Mouse (Mus musculus) stomach, embryonic 14.5 days (tissue): ENCODE data around the gene Hpn. TPM values are rescaled to one million over a fixed set of nuclear protein-coding genes. Genes with fewer than 3 reads are reported as not detected.

ENCODE experiments used
- ATAC-seq: fragments of 200-750 bp; cut with Nextera tagmentation; 2 replicates; pipeline ENCODE4 v1.8.0; 2017; ENCODE audit warnings: low read depth, moderate TSS enrichment; ENCODE audit not compliant: insufficient number of reproducible peaks, insufficient read depth, low FRiP score
- H3K27ac ChIP-seq: fragments of 300-500 bp; sonication (generic); 2 replicates; pipeline ENCODE4 v1.5.1; 2014; ENCODE audit warnings: mild to moderate bottlenecking, low read length, moderate library complexity, mixed read lengths
- H3K27me3 ChIP-seq: fragments of 300-500 bp; sonication (generic); 2 replicates; pipeline ENCODE4 v1.6.1; 2014; ENCODE audit warnings: low read length, control low read depth, mixed read lengths; ENCODE audit not compliant: control insufficient read depth, insufficient read depth
- H3K36me3 ChIP-seq: fragments of 300-500 bp; sonication (generic); 2 replicates; pipeline ENCODE4 v1.6.1; 2014; ENCODE audit warnings: mild to moderate bottlenecking, control low read depth, low read length, moderate library complexity, mixed read lengths; ENCODE audit not compliant: control insufficient read depth, insufficient read depth
- H3K4me1 ChIP-seq: fragments of 300-500 bp; sonication (generic); 2 replicates; pipeline ENCODE4 v1.6.1; 2014; ENCODE audit warnings: low read length, control low read depth, mixed read lengths; ENCODE audit not compliant: control insufficient read depth, insufficient read depth
- H3K4me2 ChIP-seq: fragments of 300-500 bp; sonication (generic); replicated peaks from 2 replicates; pipeline ENCODE4 v1.6.1; 2014; ENCODE audit warnings: low read depth, low read length, control low read depth
- H3K4me3 ChIP-seq: fragments of 300-500 bp; sonication (generic); 2 replicates; pipeline ENCODE4 v1.5.1; 2014; ENCODE audit warnings: low read depth, low read length, control low read depth
- H3K9ac ChIP-seq: fragments of 300-500 bp; sonication (generic); replicated peaks from 2 replicates; pipeline ENCODE4 v1.6.1; 2014; ENCODE audit warnings: low read depth, mild to moderate bottlenecking, control low read depth, low read length, moderate library complexity, mixed read lengths
- H3K9me3 ChIP-seq: fragments of 300-500 bp; sonication (generic); 2 replicates; pipeline ENCODE4 v1.6.1; 2016; ENCODE audit warnings: low read depth, low read length, control low read depth; ENCODE audit not compliant: control insufficient read depth
- WGBS: fragments of 180-500 bp; shearing (Covaris S2); extraction: QIAGEN DNeasy Blood & Tissue Kit; methylation state at CpG from one replicate; pipeline ENCODE4 v1.1.7; 2014; 5-methylcytosine and 5-hydroxymethylcytosine counted together
- polyA plus RNA-seq: library from polyadenylated mRNA; unstranded; fragments of >200 nt; fragmentation: Nextera tagmentation; extraction: Ambion mirVana; gene quantifications from 2 replicates; pipeline ENCODE4 v1.2.1, GENCODE M21; 2014

Gene Hpn
- polyA plus RNA-seq, 1 experiment from 2014 or later = 23.0 TPM

DNA sequence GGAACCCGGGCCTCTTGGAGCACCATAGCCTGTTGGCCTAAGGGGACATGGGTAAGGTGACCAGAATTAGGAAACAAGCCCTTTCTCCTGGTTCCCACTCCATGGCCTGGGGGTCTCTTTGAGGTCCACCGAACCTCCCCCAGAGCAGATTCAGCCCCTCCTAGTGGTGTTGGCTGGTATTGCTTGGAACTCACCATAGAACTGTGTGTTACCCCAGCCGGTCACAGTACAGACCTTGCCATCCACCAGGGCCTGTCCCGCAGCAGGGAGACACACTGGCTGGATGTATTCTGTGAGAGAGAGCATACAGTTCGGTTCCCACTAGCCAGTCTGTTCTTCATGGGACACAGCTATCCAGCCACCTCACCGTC, 15.5 kb downstream of the Hpn start:
- H3K9me3 ChIP-seq = no peaks in the 10 kb centered on the region
- H3K4me2 ChIP-seq = no peak overlapping the region
- no peak overlapping the region for H3K9ac ChIP-seq
- H3K4me3 ChIP-seq = no peak overlapping the region
- H3K27ac ChIP-seq = no peak overlapping the region
- no peaks in the 10 kb centered on the region for H3K4me1 ChIP-seq
- no peak for ATAC-seq
- no peaks in the 10 kb centered on the region for H3K36me3 ChIP-seq
- 87% methylated on average over 6 of the region's 6 CpGs for WGBS
- no peaks in the 10 kb centered on the region for H3K27me3 ChIP-seq

DNA sequence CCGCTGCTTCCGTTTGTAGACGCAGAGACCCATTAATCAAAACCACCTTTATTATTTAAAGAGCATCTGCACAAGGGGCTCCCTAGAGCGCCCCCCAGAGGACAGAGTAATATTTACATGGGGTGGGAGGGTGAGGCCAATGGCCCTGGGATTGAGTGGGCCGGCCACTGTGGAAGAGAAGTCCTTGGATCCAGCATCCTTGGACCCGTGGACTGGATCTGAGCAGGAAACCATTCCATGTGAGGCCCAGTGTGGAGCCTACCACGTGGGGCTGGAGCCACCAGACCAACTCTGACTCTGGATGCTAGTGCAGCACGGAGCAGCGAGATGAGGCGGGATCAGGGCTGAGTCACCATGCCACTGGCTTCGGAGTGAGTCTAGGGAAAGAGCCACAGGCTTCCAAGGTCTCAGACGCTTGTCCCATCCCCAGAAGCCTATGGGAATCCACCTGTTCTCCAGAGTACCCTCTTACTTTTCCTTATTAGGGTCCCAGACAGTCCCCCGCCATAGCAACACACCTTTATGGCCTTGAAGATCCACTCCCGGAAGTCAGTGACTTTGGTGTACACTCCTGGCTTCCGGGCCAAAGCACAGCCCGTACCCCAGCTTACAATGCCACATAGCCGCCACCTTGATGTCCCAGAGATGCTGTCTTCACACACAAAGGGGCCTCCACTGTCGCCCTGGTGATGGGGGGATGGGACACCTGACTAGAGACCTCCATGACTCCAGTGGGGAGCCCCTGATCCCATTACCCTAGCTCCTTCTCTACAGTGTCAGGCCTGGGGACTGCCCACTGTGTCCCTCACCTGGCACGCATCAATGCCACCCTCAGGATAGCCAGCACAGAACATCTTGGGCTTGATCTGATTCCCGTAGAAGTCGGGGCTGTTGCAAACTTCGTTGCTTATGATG, 16.1 kb downstream of the Hpn start:
- no peak for ATAC-seq
- Histone ChIP-seq H3K9ac (no peak overlapping the region), H3K4me2 (no peak overlapping the region), H3K36me3 (no peaks in the 10 kb centered on the region), H3K9me3 (no peaks in the 10 kb centered on the region), H3K4me1 (no peaks in the 10 kb centered on the region), H3K27me3 (no peaks in the 10 kb centered on the region), H3K4me3 (no peak overlapping the region), H3K27ac (no peak overlapping the region)
- 72% methylated on average over 22 of the region's 22 CpGs for WGBS

DNA sequence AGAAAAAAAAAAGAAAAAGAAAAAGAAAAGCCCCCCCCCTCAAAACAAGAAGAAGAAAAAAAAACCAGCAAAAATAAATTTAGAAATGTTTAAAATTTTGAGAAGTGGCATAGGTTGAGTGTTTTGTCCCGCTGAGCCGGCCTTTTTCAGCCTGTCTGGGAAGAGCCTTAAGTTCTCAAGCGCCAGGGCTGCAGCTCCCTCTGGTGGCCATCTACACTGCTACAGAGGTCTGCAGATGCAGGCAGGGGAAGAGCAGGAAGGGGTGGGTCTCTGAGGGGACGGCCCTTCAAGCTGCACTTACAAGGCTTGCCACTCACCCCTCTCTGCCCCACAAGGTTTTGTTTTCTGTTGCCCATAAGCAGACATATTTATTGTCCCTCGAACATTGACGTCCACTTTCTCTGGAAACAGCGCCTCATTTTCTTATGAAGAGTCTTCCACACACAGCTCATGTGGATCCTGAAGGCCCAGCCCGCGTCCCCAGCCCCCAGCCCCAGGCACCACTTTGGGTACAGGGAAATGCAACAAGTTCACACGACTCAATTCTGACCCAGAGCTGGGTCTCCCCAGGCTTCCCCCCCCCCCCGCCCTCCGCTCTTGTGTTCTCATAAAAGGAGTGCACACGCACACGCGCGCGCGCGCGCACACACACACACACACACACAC, 17.4 kb downstream of the Hpn start:
- Histone ChIP-seq H3K9ac (no peak overlapping the region), H3K4me3 (no peak overlapping the region)

DNA sequence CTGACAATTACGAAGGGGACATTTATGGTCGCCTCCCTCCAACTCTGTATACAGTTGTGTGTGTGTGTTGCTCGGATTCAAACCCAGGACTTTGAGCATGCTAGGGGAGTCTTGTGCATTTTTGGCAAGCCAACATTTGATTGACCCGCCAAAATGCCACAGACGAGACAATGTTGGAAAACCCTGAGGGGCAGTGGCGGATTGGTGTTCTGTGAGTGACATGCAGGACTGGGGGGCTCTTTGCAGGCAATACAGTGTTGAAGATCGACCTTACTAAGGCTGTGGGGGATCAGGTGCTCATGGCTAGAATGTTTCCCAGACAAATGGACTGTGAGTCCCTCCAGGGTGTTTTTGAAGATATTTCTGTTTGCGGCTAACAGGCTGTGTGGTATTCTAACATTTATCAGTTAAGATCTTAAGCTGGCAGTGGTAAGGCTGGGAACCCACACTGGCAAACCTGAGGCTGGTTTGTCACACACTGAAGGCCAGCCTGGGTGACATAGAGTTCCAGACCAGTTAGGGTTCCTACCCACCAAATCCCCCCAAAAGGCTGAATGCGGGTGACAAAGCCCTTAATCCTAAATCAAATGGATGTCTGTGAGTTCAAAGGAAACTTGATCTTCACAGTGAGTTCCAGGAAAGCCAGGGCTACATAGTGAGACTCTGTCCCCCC, 18.1 kb downstream of the Hpn start:
- no peaks in the 10 kb centered on the region for H3K27me3 ChIP-seq
- no peaks in the 10 kb centered on the region for H3K36me3 ChIP-seq
- no peak overlapping the region for H3K9ac ChIP-seq
- H3K4me3 ChIP-seq = no peak overlapping the region
- H3K9me3 ChIP-seq = no peaks in the 10 kb centered on the region
- WGBS = 68% methylated on average over 9 of the region's 9 CpGs
- ATAC-seq = no peak
- H3K27ac ChIP-seq = no peak overlapping the region
- no peak overlapping the region for H3K4me2 ChIP-seq
- H3K4me1 ChIP-seq = no peaks in the 10 kb centered on the region

More for the DNA sequence above, 17.4 kb downstream of the Hpn start:
- Histone ChIP-seq H3K9me3 (no peaks in the 10 kb centered on the region), H3K4me1 (no peaks in the 10 kb centered on the region), H3K27ac (no peak overlapping the region), H3K36me3 (no peaks in the 10 kb centered on the region), H3K4me2 (peak overlapping the region; percentile 32), H3K27me3 (no peaks in the 10 kb centered on the region)
- WGBS = 45% methylated on average over 20 of the region's 20 CpGs
- peak; percentile 94 for ATAC-seq

DNA sequence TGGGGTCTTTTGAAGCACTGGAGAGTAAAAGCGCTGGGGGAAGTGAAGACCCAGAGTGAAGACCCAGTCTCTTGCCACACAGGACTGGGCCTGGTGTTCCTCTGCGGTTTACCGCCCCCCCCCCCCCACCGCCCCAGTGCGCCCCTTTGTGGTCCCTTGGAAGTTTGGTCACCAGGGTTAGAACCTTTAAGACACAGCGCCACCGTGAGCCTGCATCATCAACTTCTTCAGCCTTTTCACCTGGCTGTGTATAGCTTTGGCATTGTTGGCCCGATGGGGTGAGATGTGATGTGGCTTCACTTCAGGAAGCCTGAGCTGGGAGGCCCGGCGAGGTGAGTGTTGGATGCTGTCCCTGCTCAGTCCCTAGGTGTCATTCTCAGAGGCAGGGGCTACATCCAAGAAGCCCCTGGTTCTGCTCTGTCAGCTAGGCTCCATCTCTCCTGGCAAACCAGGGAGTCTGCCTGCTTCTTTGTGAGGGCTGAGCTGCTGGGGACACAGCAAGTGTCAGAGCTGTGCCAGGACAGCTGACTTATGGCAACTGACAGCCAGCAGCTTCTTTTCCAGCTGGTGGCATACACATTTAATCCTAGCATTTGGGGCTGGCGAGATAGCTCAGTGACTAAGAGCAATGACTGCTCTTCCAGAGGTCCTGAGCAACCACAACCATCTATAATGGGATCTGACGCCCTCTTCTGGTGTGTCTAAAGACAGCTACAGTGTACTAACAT, 20.2 kb downstream of the Hpn start:
- Histone ChIP-seq H3K36me3 (no peaks in the 10 kb centered on the region), H3K4me2 (no peak overlapping the region), H3K27ac (no peak overlapping the region), H3K9me3 (no peaks in the 10 kb centered on the region), H3K27me3 (no peaks in the 10 kb centered on the region), H3K4me3 (no peak overlapping the region), H3K9ac (no peak overlapping the region), H3K4me1 (no peaks in the 10 kb centered on the region)
- WGBS = 28% methylated on average over 12 of the region's 12 CpGs
- ATAC-seq = no peak

DNA sequence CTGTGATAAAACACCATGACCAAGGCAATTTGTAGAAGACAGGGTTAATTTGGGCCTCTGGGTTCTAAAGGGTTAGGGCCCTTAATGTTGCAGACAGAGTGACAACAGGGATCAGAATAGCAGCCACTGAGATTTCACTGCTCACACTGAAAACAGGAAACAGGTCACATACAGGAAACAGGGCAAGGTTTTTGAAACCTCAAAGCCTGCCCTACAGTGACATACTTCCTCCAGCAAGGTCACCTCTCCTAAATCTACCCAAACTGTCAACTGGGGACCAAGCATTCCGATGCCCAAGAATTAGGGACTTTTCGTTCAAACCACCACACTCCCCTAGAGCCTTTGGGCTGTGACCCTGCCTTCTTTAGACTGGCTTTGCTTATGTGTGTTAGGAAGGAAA, 25.4 kb downstream of the Hpn start:
- no peak for ATAC-seq

DNA sequence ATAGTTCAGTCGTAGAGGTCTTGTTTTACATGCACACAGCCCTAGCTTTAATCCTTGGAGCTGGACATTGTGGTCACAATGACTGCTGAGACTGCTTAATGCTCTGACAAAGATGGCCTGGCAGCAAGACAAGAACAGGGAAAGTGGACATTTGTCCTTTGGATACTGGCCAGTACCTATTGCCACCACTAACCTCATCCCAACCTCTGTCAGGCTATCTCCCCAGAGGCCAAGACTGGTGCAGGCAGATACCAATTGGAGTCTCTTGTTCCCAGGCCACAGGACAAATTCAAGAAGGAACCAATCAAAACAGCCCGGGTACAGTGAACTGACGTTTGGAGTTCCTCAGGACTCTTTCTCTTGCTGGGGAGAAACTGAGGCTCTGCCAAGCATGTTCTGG, 26.9 kb downstream of the Hpn start:
- Histone ChIP-seq H3K27ac (no peak overlapping the region), H3K4me3 (no peak overlapping the region), H3K9ac (no peak overlapping the region), H3K4me1 (peaks cover 12% of the 10 kb centered on the region; the same call in 1 of the 2 replicates), H3K4me2 (no peak overlapping the region), H3K36me3 (no peaks in the 10 kb centered on the region), H3K27me3 (no peaks in the 10 kb centered on the region), H3K9me3 (no peaks in the 10 kb centered on the region)
- no peak for ATAC-seq
- 73% methylated on average over 3 of the region's 3 CpGs for WGBS

More for the DNA sequence above, 25.4 kb downstream of the Hpn start:
- no peak overlapping the region for H3K4me3 ChIP-seq
- peaks cover 5% of the 10 kb centered on the region; the same call in 1 of the 2 replicates for H3K4me1 ChIP-seq
- no peaks in the 10 kb centered on the region for H3K27me3 ChIP-seq
- no peak overlapping the region for H3K9ac ChIP-seq
- no peak overlapping the region for H3K4me2 ChIP-seq
- no peak overlapping the region for H3K27ac ChIP-seq
- H3K9me3 ChIP-seq = no peaks in the 10 kb centered on the region
- no peaks in the 10 kb centered on the region for H3K36me3 ChIP-seq
- 80% methylated on average over 2 of the region's 2 CpGs for WGBS

DNA sequence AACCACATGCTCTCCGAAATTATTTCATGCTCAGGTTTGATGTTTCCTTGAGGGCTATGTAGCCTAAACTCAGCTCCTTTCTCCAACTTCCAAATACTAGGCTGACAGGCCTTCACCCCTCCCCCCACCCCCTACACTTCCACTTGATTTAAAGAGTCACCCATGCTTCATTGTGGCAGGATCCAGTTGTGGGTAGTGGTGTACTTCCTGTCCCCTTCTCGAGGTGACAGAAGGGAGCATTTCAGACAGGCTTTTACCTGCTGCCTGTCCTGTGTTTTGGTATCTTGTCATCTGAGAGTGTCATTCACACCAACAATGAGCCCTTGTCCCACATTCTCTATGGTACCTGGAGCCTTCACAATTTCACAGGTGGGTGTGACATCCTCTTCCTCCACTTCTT, 27.8 kb downstream of the Hpn start:
- Histone ChIP-seq H3K36me3 (no peaks in the 10 kb centered on the region), H3K4me1 (peaks cover 15% of the 10 kb centered on the region; the same call in 1 of the 2 replicates), H3K9me3 (no peaks in the 10 kb centered on the region), H3K4me3 (no peak overlapping the region), H3K27ac (no peak overlapping the region), H3K4me2 (no peak overlapping the region), H3K27me3 (no peaks in the 10 kb centered on the region), H3K9ac (no peak overlapping the region)
- no peak for ATAC-seq
- WGBS = 61% methylated on average over 2 of the region's 2 CpGs
